Mouse (Mus musculus): ENCODE measurements around the gene Ap3d1. TPM values are rescaled to one million over a fixed set of nuclear protein-coding genes. Genes with fewer than 3 reads are reported as not detected.

Ap3d1 gene
- polyA plus RNA-seq, 2 experiments, result 20.1 to 26.2 TPM

DNA sequence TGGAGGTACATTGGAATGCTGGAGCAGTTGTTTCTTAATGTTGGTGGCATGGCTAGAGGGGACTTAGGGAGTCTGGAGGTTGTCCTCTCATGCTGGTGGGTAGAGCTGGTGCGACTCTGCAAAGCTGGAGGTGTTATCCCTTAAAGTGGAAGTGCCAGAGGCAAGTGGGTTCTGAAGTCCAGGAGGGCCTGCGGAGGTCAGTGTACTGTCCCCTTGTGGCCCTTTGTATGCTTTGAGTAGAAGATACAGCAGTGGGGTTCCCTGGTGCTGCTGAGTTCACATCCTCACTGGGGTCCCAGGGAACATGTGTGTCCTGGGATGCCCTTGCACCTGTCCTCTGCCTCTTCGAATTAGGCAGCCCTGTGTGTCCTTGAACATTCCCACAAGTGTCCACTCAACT lies 14.0 kb upstream of the Ap3d1 start:
- Histone ChIP-seq H3K4me2 (ENCODE audit: low read depth) (peak overlapping the region; percentile 97), H3K36me3 (replicated peaks; ENCODE audit: control insufficient read depth, insufficient read depth, low read depth) (no peaks in the 10 kb centered on the region), H3K9ac (replicated peaks) (peak overlapping the region; percentile 84), H3K27ac (no peak overlapping the region), H3K4me3 (ENCODE audit: insufficient read depth in 1 of 2, low read depth in 2 of 2, low read length in 2 of 2) (peak overlapping the region; percentile 86 to 99), H3K4me1 (replicated peaks; ENCODE audit: control insufficient read depth in 2 of 2, insufficient read depth in 2 of 2, low read length in 1 of 2) (peaks cover 26 to 46% of the 10 kb centered on the region in 2 experiments), H3K9me3 (ENCODE audit: control insufficient read depth, low read length) (no peaks in the 10 kb centered on the region), H3K27me3 (ENCODE audit: control insufficient read depth, insufficient read depth, low read length) (no peaks in the 10 kb centered on the region)
- DNase-seq (ENCODE audit: low read depth in 3 of 3, low spot score in 3 of 3), result no peak
- no peak for ATAC-seq (ENCODE audit: insufficient read depth)
- TF ChIP-seq EP300 (IDR thresholded peaks at IDR 0.05; ENCODE audit: low read depth) (no peak), CTCF (IDR thresholded peaks at IDR 0.05; ENCODE audit: low read depth) (peak; percentile 46)
- WGBS (ENCODE audit: insufficient replicate concordance), result 20% methylated on average over 3 of the region's 3 CpGs

DNA sequence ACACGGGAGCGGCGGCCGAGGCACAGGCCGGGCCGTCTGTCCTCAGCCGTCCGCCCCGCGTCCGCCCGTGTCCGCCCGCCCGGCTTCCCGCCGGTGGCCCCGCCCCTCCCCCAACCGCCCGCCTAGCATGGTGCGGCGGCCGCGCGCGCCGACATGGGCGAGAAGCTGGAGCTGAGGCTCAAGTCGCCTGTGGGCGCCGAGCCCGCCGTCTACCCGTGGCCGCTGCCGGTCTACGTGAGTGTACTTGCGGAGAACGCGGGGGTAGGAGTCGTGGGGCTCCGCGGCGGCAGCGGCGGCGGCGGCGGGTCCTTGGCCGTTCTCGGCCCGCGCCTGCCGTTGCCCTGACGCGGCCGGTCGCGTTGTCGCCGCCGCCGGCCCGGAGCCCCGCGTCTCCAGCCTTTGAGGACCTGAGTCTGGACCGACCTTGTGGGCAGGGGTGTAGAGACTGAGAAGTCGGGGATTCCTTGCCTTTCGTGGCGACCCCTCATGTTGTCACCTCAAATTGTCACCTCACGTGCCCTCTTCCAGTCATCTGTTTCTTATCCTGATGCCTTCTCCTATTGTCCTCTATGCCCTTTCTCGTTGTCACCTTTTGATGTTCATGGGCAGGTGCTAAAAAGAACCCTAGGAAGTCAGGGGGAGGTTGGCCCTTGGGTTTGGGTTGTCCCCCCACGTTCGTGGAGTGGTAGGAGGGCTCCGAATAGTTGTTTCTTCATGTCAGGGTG lies 13.4 kb upstream of the Ap3d1 start:
- peak overlapping the region; percentile 50 for H3K27ac ChIP-seq
- no peaks in the 10 kb centered on the region for H3K27me3 ChIP-seq (ENCODE audit: control insufficient read depth, insufficient read depth, low read length)
- H3K36me3 ChIP-seq (replicated peaks; ENCODE audit: control insufficient read depth, insufficient read depth, low read depth), result no peaks in the 10 kb centered on the region
- TF ChIP-seq EP300 (IDR thresholded peaks at IDR 0.05; ENCODE audit: low read depth) (no peak), CTCF (IDR thresholded peaks at IDR 0.05; ENCODE audit: low read depth) (no peak)
- ATAC-seq (ENCODE audit: insufficient read depth), result peak; percentile 65
- H3K4me1 ChIP-seq (replicated peaks; ENCODE audit: control insufficient read depth in 2 of 2, insufficient read depth in 2 of 2, low read length in 1 of 2), result peaks cover 26 to 44% of the 10 kb centered on the region in 2 experiments
- H3K9ac ChIP-seq (replicated peaks), result peak overlapping the region; percentile 84
- peak overlapping the region; percentile 97 for H3K4me2 ChIP-seq (ENCODE audit: low read depth)
- H3K4me3 ChIP-seq (ENCODE audit: insufficient read depth in 1 of 2, low read depth in 2 of 2, low read length in 2 of 2), result peak overlapping the region; percentile 86 to 99
- no peak for DNase-seq (ENCODE audit: low read depth in 3 of 3, low spot score in 3 of 3)
- no peaks in the 10 kb centered on the region for H3K9me3 ChIP-seq (ENCODE audit: control insufficient read depth, low read length)
- under 1% methylated on average over 69 of the region's 75 CpGs for WGBS (ENCODE audit: insufficient replicate concordance)

DNA sequence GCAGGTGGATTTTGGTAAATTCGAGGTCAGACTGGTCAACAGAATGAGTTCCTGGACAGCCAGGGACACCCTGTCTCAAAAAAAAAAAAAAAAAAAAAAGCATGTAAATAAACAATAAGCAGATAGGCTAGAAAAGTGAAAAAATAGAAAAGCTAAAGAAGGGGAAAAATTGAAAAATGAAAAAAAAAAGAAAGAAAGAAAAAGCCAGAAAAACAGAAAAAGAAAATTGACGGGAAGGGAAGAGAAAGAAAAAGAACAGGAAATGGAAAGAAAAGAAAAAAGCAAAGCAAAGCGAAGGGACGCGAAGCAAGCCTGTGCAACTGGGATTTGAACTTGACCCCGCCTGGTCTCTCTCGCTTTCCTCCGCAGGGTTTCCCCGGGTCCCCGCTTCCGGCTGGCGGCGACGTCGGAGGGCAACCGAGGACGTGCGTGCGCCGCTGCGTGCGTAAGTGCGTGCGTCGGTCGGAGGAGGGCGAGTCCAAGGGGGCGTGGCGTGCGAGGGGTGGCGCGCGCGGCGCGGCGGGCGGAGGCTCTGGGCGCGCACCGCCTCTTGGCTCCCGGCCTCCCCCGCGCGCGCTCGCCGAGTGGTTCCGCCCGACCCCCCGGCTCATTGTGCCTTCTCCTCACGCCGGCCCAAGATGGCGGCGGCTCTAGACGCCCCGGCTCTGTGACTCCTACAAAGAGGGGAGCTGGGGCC lies 12.7 kb upstream of the Ap3d1 start, which contains the start of gene Dot1l:
TSS of gene Dot1l (plus strand) at position 613 of the 697 bp plus-strand sequence.
- Histone ChIP-seq H3K9me3 (ENCODE audit: control insufficient read depth, low read length) (no peaks in the 10 kb centered on the region), H3K4me2 (ENCODE audit: low read depth) (peak within 1 kb of the TSS; percentile 97), H3K27me3 (ENCODE audit: control insufficient read depth, insufficient read depth, low read length) (no peaks in the 10 kb centered on the region), H3K4me3 (ENCODE audit: insufficient read depth in 1 of 2, low read depth in 2 of 2, low read length in 2 of 2) (peak within 1 kb of the TSS; percentile 86 to 99), H3K27ac (peak within 1 kb of the TSS; percentile 50), H3K36me3 (replicated peaks; ENCODE audit: control insufficient read depth, insufficient read depth, low read depth) (no peaks in the 10 kb centered on the region), H3K9ac (replicated peaks) (peak within 1 kb of the TSS; percentile 84), H3K4me1 (replicated peaks; ENCODE audit: control insufficient read depth in 2 of 2, insufficient read depth in 2 of 2, low read length in 1 of 2) (peaks cover 26 to 44% of the 10 kb centered on the region in 2 experiments)
- TF ChIP-seq CTCF (IDR thresholded peaks at IDR 0.05; ENCODE audit: low read depth) (no peak), EP300 (IDR thresholded peaks at IDR 0.05; ENCODE audit: low read depth) (no peak)
- WGBS (ENCODE audit: insufficient replicate concordance), result under 1% methylated on average over 54 of the region's 57 CpGs
- ATAC-seq (ENCODE audit: insufficient read depth) (peak; percentile 92), DNase-seq (ENCODE audit: low read depth in 3 of 3, low spot score in 3 of 3) (peak; percentile 94)

DNA sequence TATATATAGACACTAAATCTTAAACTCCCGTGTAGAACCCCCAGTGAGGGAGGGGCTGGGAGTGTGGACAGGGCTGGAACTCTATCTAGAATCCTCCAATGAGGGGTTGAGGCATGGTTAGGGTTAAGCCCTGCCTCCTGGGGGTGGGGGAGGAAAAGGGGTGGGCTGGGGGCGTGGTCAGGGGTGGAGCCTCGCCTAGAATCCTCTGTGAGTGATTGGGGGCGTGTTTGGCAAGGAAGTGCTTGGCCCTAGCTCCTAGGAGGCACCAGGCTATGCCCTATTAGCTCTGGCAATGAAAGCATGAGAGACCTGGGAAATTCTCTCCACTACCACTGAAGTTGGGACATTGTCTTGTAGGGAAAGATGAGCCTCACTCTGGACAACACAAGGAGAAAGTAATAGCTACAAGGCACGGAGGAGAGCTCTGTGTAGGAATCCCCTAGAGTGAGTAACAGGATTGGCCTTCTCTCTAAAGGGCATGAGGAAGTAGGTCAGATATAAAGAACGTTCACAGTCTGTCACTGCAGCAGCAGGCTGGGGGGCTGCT lies 10.1 kb upstream of the Ap3d1 start:
- Histone ChIP-seq H3K27me3 (ENCODE audit: control insufficient read depth, insufficient read depth, low read length) (no peaks in the 10 kb centered on the region), H3K36me3 (replicated peaks; ENCODE audit: control insufficient read depth, insufficient read depth, low read depth) (no peaks in the 10 kb centered on the region), H3K9ac (replicated peaks) (no peak overlapping the region; the same call in 1 of the 2 replicates), H3K4me3 (ENCODE audit: insufficient read depth in 1 of 2, low read depth in 2 of 2, low read length in 2 of 2) (peak overlapping the region; percentile 8 to 34), H3K4me1 (replicated peaks; ENCODE audit: control insufficient read depth in 2 of 2, insufficient read depth in 2 of 2, low read length in 1 of 2) (peaks cover 24 to 27% of the 10 kb centered on the region in 2 experiments), H3K9me3 (ENCODE audit: control insufficient read depth, low read length) (no peaks in the 10 kb centered on the region), H3K4me2 (ENCODE audit: low read depth) (peak overlapping the region; percentile 76), H3K27ac (no peak overlapping the region)
- ATAC-seq (ENCODE audit: insufficient read depth), result peak; percentile 59
- TF ChIP-seq EP300 (IDR thresholded peaks at IDR 0.05; ENCODE audit: low read depth) (no peak), CTCF (IDR thresholded peaks at IDR 0.05; ENCODE audit: low read depth) (no peak)
- peak; percentile 69 to 72 (median 72) for DNase-seq (ENCODE audit: low read depth in 3 of 3, low spot score in 3 of 3)
- 4% methylated on average over 6 of the region's 6 CpGs for WGBS (ENCODE audit: insufficient replicate concordance)
